Mouse (Mus musculus) MEL (cell line): ENCODE measurements around the gene Stx18. TPM values are rescaled to one million over a fixed set of nuclear protein-coding genes. Genes with fewer than 3 reads are reported as not detected.

Source experiments
- DNase-seq: peaks from one replicate; pipeline ENCODE4 v3.0.0; 2011; ENCODE audit warnings: low read depth, low spot score
- H3K27ac ChIP-seq: 2 replicates; pipeline ENCODE4 v1.5.1; 2012; ENCODE audit warnings: low read depth, mild to moderate bottlenecking, control low read depth, low read length, moderate library complexity; ENCODE audit not compliant: control insufficient read depth
- H3K27me3 ChIP-seq, 2 experiments: fragments of 150-350 bp in 1 of 2; sonication (generic) in 1 of 2; 2 replicates each; pipeline ENCODE4 v1.6.1; 2012; ENCODE audit warnings: low read length in 2 of 2, mild to moderate bottlenecking in 2 of 2, improper control_type of control experiment in 1 of 2, moderate library complexity in 1 of 2; ENCODE audit not compliant: insufficient read depth in 2 of 2, control insufficient read depth in 1 of 2
- H3K36me3 ChIP-seq, 2 experiments: 2 replicates each; pipeline ENCODE4 v1.6.1; 2012 to 2014; ENCODE audit warnings: low read length in 2 of 2, improper control_type of control experiment in 1 of 2, inconsistent platforms in 1 of 2, mild to moderate bottlenecking in 1 of 2; ENCODE audit not compliant: insufficient read depth in 2 of 2, control insufficient read depth in 1 of 2
- H3K4me1 ChIP-seq, 2 experiments: fragments of 150-350 bp in 1 of 2; sonication (generic) in 1 of 2; 2 replicates each; pipeline ENCODE4 v1.6.1; 2012; ENCODE audit warnings: low read length in 2 of 2, improper control_type of control experiment in 1 of 2, mild to moderate bottlenecking in 1 of 2; ENCODE audit not compliant: insufficient read depth in 2 of 2, control insufficient read depth in 1 of 2
- H3K4me3 ChIP-seq, 2 experiments: fragments of 150-350 bp in 1 of 2; sonication (generic) in 1 of 2; 2 replicates each; pipeline ENCODE4 v1.5.1; 2012; ENCODE audit warnings: low read depth in 2 of 2, low read length in 2 of 2, mild to moderate bottlenecking in 2 of 2, moderate library complexity in 2 of 2, control low read depth in 1 of 2, improper control_type of control experiment in 1 of 2; ENCODE audit not compliant: control insufficient read depth in 1 of 2, insufficient read depth in 1 of 2
- H3K79me2 ChIP-seq: 2 replicates; pipeline ENCODE4 v1.6.1; 2012; ENCODE audit warnings: mild to moderate bottlenecking, low read length, moderate library complexity; ENCODE audit not compliant: control insufficient read depth, poor library complexity, insufficient read depth
- H3K9ac ChIP-seq: 2 replicates; pipeline ENCODE4 v1.6.1; 2012; ENCODE audit warnings: low read depth, mild to moderate bottlenecking, control low read depth, low read length, moderate library complexity; ENCODE audit not compliant: control insufficient read depth, poor library complexity, severe bottlenecking
- H3K9me3 ChIP-seq: fragments of 150-350 bp; sonication (generic); replicated peaks from 2 replicates; pipeline ENCODE4 v1.6.1; 2012; ENCODE audit warnings: mild to moderate bottlenecking, low read length, improper control_type of control experiment, moderate library complexity; ENCODE audit not compliant: insufficient read depth
- CTCF ChIP-seq, 3 experiments: IDR thresholded peaks in 2 of 3; conservative IDR thresholded peaks in 1 of 3; 2 replicates each; pipeline ENCODE4 v1.5.1; 2011 to 2012; ENCODE audit warnings: low read length in 3 of 3, low read depth in 2 of 3, mild to moderate bottlenecking in 2 of 3, improper control_type of control experiment in 1 of 3, inconsistent platforms in 1 of 3, mixed read lengths in 1 of 3, moderate library complexity in 1 of 3; ENCODE audit not compliant: control insufficient read depth in 1 of 3, insufficient read depth in 1 of 3, poor library complexity in 1 of 3, severe bottlenecking in 1 of 3
- E2F4 ChIP-seq: IDR thresholded peaks from 2 replicates; pipeline ENCODE4 v1.6.1; 2011; ENCODE audit warnings: low read depth, low read length, improper control_type of control experiment, borderline replicate concordance
- ELF1 ChIP-seq: IDR thresholded peaks from 2 replicates; pipeline ENCODE4 v1.6.1; 2014; ENCODE audit warnings: low read depth, mild to moderate bottlenecking, inconsistent platforms, low read length, improper control_type of control experiment, moderate library complexity
- EP300 ChIP-seq, 2 experiments: IDR thresholded peaks; 2 replicates each; pipeline ENCODE4 v1.6.1; 2011; ENCODE audit warnings: improper control_type of control experiment in 2 of 2, low read length in 2 of 2, low read depth in 1 of 2, mild to moderate bottlenecking in 1 of 2
- GABPA ChIP-seq: IDR thresholded peaks from 2 replicates; pipeline ENCODE4 v1.6.1; 2012; ENCODE audit warnings: low read depth, mild to moderate bottlenecking, inconsistent platforms, low read length, improper control_type of control experiment, moderate library complexity
- GATA1 ChIP-seq: IDR thresholded peaks from 2 replicates; pipeline ENCODE4 v1.6.1; 2011; ENCODE audit warnings: low read depth, low read length, improper control_type of control experiment
- HCFC1 ChIP-seq: IDR thresholded peaks from 2 replicates; pipeline ENCODE4 v1.6.1; 2012; ENCODE audit warnings: low read depth, mild to moderate bottlenecking, inconsistent platforms, low read length, improper control_type of control experiment, moderate library complexity
- MAFK ChIP-seq: IDR thresholded peaks from 2 replicates; pipeline ENCODE4 v1.6.1; 2011; ENCODE audit warnings: low read depth, mild to moderate bottlenecking, low read length, improper control_type of control experiment, borderline replicate concordance
- MAX ChIP-seq: IDR thresholded peaks from 2 replicates; pipeline ENCODE4 v1.6.1; 2011; ENCODE audit warnings: low read length, improper control_type of control experiment
- MAZ ChIP-seq: IDR thresholded peaks from 2 replicates; pipeline ENCODE4 v1.6.1; 2012; ENCODE audit warnings: low read depth, mild to moderate bottlenecking, inconsistent platforms, low read length, improper control_type of control experiment
- MEF2A ChIP-seq: IDR thresholded peaks from 2 replicates; pipeline ENCODE4 v1.6.1; 2014; ENCODE audit warnings: low read depth, mild to moderate bottlenecking, inconsistent platforms, low read length, improper control_type of control experiment; ENCODE audit not compliant: poor library complexity, insufficient replicate concordance, severe bottlenecking; ENCODE audit errors: extremely low read depth
- MYC ChIP-seq: IDR thresholded peaks from 2 replicates; pipeline ENCODE4 v1.6.1; 2011; ENCODE audit warnings: low read depth, mild to moderate bottlenecking, low read length, improper control_type of control experiment, moderate library complexity
- NRF1 ChIP-seq: IDR thresholded peaks from 2 replicates; pipeline ENCODE4 v1.6.1; 2014; ENCODE audit warnings: low read depth, mild to moderate bottlenecking, inconsistent platforms, low read length, improper control_type of control experiment, moderate library complexity; ENCODE audit not compliant: poor library complexity, insufficient read depth, severe bottlenecking
- POLR2A ChIP-seq, 2 experiments: IDR thresholded peaks; 2 replicates each; pipeline ENCODE4 v1.6.1; 2011 to 2012; ENCODE audit warnings: low read length in 2 of 2, mild to moderate bottlenecking in 2 of 2, control low read depth in 1 of 2, improper control_type of control experiment in 1 of 2, low read depth in 1 of 2, moderate library complexity in 1 of 2; ENCODE audit not compliant: control insufficient read depth in 1 of 2, insufficient read depth in 1 of 2, poor library complexity in 1 of 2
- POLR2AphosphoS2 ChIP-seq: IDR thresholded peaks from 2 replicates; pipeline ENCODE4 v1.6.1; 2011; ENCODE audit warnings: low read length, improper control_type of control experiment
- SIN3A ChIP-seq: IDR thresholded peaks from 2 replicates; pipeline ENCODE4 v1.6.1; 2012; ENCODE audit warnings: low read length, improper control_type of control experiment, inconsistent platforms
- TAL1 ChIP-seq: IDR thresholded peaks from 2 replicates; pipeline ENCODE4 v1.6.1; 2012; ENCODE audit warnings: mild to moderate bottlenecking, inconsistent platforms, low read length, moderate library complexity, mixed read lengths
- TBP ChIP-seq: IDR thresholded peaks from 2 replicates; pipeline ENCODE4 v1.8.0; 2011; ENCODE audit warnings: low read depth, low read length, improper control_type of control experiment
- USF1 ChIP-seq: IDR thresholded peaks from 2 replicates; pipeline ENCODE4 v1.6.1; 2014; ENCODE audit warnings: low read depth, mild to moderate bottlenecking, inconsistent platforms, low read length, improper control_type of control experiment, moderate library complexity
- USF2 ChIP-seq, 2 experiments: IDR thresholded peaks; 2 replicates each; pipeline ENCODE4 v1.6.1; 2011 to 2012; ENCODE audit warnings: improper control_type of control experiment in 2 of 2, low read length in 2 of 2, borderline replicate concordance in 1 of 2, inconsistent platforms in 1 of 2, low read depth in 1 of 2, mild to moderate bottlenecking in 1 of 2; ENCODE audit not compliant: insufficient read depth in 1 of 2
- ZC3H11A ChIP-seq: IDR thresholded peaks from 2 replicates; pipeline ENCODE4 v1.6.1; 2012; ENCODE audit warnings: low read depth, mild to moderate bottlenecking, inconsistent platforms, low read length, improper control_type of control experiment
- polyA plus RNA-seq, 2 experiments: library from polyadenylated mRNA; stranded (reverse) in 1 of 2; unstranded in 1 of 2; fragments of >175 nt in 1 of 2; fragments of >200 nt in 1 of 2; gene quantifications; 2 replicates each; pipeline versions ENCODE4 v1.2.1 to v1.2.4; 2012; ENCODE audit warnings: low replicate concordance in 2 of 2, low read depth in 1 of 2; ENCODE audit not compliant: insufficient read length in 2 of 2, insufficient read depth in 1 of 2, missing spikeins in 1 of 2
- total RNA-seq: library from RNA; depleted of rRNA; stranded (reverse); fragments of 300-350 nt; gene quantifications from 2 replicates; pipeline ENCODE4 v1.2.3, GENCODE M21; 2012

The Stx18 gene
- total and polyA plus RNA-seq, 3 experiments, result 44.0 to 44.4 TPM; not detected in 1

- no peak for DNase-seq
- no peaks in the 10 kb centered on the region for H3K79me2 ChIP-seq
- no peaks in the 10 kb centered on the region for H3K4me1 ChIP-seq
- no peak overlapping the region for H3K9ac ChIP-seq
- H3K27me3 ChIP-seq, result no peaks in the 10 kb centered on the region
- H3K27ac ChIP-seq, result no peak overlapping the region
- TF ChIP-seq NRF1, result no peak
- TF ChIP-seq MAFK, result no peak
- TF ChIP-seq MAX, result no peak
- TF ChIP-seq TBP, result no peak
- TF ChIP-seq GABPA, result no peak
- no peak for TF ChIP-seq EP300 (IDR thresholded peaks at IDR 0.05; ENCODE audit: low read depth in 1 of 2, low read length in 2 of 2)
- no peak for TF ChIP-seq MEF2A
- no peak for TF ChIP-seq E2F4
- TF ChIP-seq CTCF (IDR thresholded peaks at IDR 0.05 in 2 of 3, conservative IDR thresholded peaks at IDR 0.05 in 1 of 3; ENCODE audit: control insufficient read depth in 1 of 3, insufficient read depth in 1 of 3, low read depth in 2 of 3, low read length in 3 of 3, poor library complexity in 1 of 3, severe bottlenecking in 1 of 3), result no peak
- TF ChIP-seq GATA1, result no peak
- TF ChIP-seq TAL1, result no peak
- no peak for TF ChIP-seq USF1
- no peak for TF ChIP-seq HCFC1
- no peak for TF ChIP-seq USF2 (IDR thresholded peaks at IDR 0.05; ENCODE audit: borderline replicate concordance in 1 of 2, insufficient read depth in 1 of 2, low read depth in 1 of 2, low read length in 2 of 2)
- TF ChIP-seq SIN3A, result no peak
- TF ChIP-seq, all 39 proteins: peak for 0
- Histone ChIP-seq H3K4me3 (no peak overlapping the region), H3K9me3 (no peaks in the 10 kb centered on the region), H3K36me3 (no peaks in the 10 kb centered on the region)
Measured at GRCm38 (mm10) chr5:38014916-38015315, 23.6 kb upstream of the Stx18 start.

GRCm38 (mm10) chr5:38016945-38017344 lies 21.6 kb upstream of the Stx18 start:
- no peak for DNase-seq
- H3K4me3 ChIP-seq, result no peak overlapping the region

More at GRCm38 (mm10) chr5:38016945-38017344, 21.6 kb upstream of the Stx18 start:
- no peaks in the 10 kb centered on the region for H3K79me2 ChIP-seq
- no peak overlapping the region for H3K9ac ChIP-seq
- TF ChIP-seq EP300 (IDR thresholded peaks at IDR 0.05; ENCODE audit: low read depth in 1 of 2, low read length in 2 of 2) (no peak), MYC (no peak), USF2 (IDR thresholded peaks at IDR 0.05; ENCODE audit: borderline replicate concordance in 1 of 2, insufficient read depth in 1 of 2, low read depth in 1 of 2, low read length in 2 of 2) (no peak), HCFC1 (no peak), MAZ (no peak), ZC3H11A (no peak), POLR2AphosphoS2 (no peak), ELF1 (no peak), POLR2A (IDR thresholded peaks at IDR 0.05; ENCODE audit: control insufficient read depth in 1 of 2, insufficient read depth in 1 of 2, low read depth in 1 of 2, low read length in 2 of 2, poor library complexity in 1 of 2) (no peak)
- H3K27ac ChIP-seq, result no peak overlapping the region
- H3K4me1 ChIP-seq, result no peaks in the 10 kb centered on the region
- H3K36me3 ChIP-seq, result no peaks in the 10 kb centered on the region
- no peaks in the 10 kb centered on the region for H3K27me3 ChIP-seq
- no peaks in the 10 kb centered on the region for H3K9me3 ChIP-seq
